Mouse (Mus musculus): Measurements from ENCODE around the gene Psph.
A peak's percentile ranks its signal among the peaks of the same experiment; 100 is the strongest.

The Psph gene

DNA sequence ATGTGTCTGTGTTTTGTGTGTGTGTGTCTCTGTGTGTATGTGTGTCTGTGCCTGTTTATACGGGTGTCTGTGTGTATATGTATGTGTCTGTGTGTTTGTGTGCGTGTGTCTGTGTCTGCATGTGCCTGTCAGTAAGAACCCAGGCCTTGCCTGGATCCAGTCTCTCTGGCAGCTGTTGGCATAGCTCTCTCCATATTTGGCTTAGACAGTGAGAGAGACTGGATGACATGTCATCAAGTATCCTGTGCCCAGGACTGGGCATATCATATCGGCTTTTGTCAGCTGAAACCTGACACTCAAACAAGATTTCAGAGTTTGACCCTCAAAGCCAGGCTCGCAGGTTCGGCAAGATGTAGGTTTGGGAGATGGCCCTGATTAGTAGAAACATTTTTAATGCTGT, 56.2 kb downstream of the Psph start:
- no peak for DNase-seq (ENCODE audit: low spot score)

DNA sequence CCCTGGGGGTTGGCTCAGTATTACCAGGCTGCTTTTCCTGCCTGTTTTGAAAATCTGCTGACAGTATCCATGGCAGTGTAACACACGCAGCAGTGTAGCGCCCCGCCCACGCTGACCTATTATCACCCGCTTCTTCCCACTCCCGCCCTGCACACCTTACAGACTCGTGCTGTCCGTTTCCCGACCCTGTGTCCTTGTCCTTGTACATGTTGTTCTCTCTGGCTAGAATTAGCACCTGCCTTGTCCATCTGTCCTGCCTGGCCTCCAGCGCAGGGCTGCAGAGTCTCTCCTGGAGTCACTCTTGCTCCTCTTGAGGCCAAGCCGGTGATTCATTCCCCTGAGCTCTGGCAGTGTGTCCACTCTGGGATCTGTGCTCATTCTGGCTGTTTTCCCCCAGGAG, 56.9 kb downstream of the Psph start:
- peak; percentile 41 for DNase-seq (ENCODE audit: low spot score)

DNA sequence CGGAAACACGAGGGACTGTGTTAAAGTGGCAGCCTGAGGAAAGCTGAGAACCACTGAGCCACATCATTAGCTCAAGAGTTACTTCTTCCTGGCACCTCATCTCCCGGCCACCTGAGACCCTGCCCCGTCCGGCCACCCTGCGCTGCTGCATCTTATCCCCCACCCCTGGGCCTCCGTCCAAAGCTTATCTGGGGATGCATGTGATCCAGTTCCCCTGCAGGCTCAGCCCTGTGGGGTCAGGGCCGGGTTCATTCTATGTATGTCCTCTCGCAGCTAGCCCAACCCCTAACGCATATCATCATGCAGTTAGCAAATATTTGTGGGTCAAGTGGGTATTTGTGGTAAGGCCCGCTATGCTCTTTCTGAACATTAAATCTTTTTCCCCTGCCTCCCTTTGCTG, 58.0 kb downstream of the Psph start:
- no peak for DNase-seq (ENCODE audit: low spot score)

DNA sequence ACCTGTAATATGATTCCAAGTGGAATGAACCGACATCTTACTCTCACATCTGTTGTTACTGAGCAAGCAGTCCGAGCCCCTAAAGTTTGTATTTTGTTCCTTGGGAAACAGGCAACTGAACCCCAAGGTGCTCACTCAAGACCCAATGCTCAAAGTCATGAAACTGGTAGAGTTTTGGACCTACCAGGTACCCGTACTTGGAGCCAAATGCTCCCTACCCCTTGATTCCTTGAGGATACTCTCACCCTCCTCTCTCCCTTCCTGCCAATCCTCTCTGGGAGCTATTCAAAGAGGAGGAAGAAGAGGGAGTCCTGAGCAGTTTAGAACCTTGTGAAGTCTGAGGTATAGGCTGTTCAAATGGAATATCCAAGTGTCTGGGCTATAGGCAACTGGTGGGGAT, 60.5 kb downstream of the Psph start:
- DNase-seq (ENCODE audit: low spot score): no peak

DNA sequence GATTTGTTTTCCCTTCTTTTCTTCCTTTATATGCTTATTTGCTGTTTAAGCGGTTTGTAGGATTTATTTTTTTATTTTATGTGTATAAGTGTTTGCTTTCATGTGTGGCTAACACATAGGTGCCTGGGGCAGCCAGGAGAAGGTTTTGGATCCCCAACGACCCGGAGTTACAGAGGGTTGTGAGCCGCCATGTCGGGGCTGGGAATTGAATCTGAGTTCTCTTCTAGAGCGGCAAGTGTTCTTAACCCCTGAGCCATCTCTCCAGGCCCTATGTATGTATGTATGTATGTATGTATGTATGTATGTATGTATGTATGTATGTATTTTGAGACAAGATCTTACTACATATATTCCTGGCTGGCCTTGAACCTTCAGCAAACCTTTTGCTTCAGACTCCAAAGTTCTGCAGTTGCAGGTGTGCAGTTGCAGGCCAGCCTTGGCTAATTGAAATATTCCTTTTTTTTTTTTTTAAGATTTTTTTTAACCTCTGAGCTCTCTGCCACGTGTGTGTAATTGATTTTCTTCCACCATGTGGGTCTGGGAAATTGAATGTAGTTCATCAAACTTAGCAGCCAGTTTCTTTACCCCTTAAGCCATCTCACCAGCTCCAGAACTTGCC, 61.4 kb downstream of the Psph start:
- no peak for DNase-seq (ENCODE audit: low spot score)

DNA sequence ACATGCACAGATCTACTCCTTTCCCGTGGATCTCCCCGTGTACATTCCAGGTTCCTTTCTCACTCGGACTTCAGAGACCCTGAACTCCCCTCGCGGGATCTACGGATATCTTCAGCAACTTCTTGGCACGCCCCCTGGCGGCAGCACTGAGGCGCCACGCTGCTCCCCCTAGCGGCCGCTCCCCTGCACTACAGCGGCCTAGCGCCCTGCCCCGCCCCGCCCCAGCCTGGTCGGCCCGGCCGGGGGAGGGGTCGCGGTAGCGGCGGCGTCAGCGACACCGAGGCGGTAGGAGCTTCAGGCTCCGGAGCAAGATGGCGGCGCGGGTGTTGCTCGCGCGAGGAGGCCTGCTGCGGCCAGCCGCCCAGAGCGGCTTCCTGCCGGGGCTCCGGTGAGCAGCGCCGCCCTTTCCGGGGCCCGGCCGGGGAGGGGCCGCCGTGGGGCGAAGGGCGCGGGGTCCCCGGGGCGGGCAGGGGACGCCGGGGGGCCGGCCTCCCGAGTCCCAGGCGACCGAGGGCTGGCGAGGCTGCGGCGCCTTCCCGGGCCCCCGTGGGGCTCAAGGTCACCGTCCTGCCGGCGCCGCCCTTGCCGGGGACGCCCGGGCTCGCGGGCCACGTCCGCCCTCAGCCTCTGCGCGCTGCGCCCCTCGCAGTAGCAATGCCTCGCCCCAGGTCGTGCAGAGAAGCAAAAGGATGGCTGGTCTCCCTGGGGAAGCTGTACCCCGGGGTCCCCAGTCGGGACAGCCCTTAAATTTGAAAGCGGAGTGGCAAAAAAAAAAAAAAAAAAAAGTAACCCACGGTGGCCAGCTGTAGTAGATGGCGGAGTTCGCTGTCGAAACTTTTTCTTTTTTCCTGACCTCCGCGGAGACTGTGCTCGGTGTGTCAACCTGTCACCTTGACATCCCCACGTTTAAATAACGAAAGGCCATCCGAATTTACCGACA, 62.1 kb downstream of the Psph start, which contains the start of gene Nipsnap2:
Gene Nipsnap2 (plus strand): TSS at position 230 of the 940 bp plus-strand sequence.
- peak; percentile 88 for DNase-seq (ENCODE audit: low spot score)

DNA sequence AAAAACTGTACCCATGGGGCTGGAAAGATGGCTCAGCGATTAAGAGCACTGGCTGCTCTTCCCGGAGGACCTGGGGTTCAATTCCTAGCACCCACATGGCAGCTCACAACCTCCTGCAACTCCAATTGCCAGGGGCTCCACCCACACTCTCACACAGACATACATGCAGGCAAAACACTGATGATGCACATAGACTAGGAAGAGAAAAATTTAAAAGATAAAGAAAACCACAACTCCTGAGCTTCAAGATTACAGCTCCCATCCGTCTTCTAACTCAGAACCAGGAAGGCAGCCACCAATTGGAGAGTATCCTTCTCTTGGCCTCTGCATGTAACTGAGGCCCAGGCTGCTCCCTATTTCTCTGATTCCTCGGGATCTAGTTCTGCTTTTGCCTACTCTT, 63.0 kb downstream of the Psph start:
- DNase-seq (ENCODE audit: low spot score): no peak

DNA sequence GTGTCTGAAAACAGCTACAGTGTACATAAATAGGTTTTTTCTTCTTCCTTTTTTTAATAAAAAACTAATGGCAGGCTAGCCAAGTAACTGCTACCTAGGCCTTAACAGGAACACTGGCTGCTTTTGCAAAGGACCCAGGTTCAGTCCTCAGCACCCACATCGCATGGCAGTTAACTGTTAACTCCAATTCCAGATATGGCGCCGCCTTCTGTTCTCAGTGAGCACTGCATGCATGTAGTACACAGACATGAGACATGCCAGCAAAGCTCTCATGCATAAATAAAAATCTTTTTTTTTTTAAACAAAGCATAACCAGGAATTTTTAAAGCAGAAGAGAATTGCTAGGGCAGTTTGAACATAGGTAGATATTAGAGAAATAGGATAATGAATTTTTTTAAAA, 67.1 kb downstream of the Psph start:
- DNase-seq (ENCODE audit: low spot score): no peak

DNA sequence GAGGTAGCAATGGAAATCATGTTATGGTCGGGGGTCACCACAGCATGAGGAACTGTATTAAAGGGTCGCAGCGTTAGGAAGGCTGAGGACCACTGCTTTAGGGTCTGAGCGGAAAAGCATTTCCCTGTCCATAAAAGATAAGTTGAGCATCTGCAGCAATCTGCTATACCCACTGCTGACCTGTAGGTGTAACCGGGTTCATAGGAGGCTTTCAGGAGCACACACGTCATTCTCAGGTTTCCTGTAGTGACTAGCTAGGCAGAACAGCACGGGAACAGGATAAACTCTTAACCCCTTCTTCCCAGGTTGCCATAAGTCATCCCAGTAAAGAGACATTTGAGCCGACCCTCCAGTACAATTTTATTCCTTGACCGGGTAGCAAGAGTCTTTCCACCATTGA, 70.2 kb downstream of the Psph start:
- no peak for DNase-seq (ENCODE audit: low spot score)

Data from urinary bladder, postnatal 14 days (tissue).